Mouse (Mus musculus) hindbrain, embryonic 14.5 days (tissue): ENCODE results near the gene Brat1. TPM values are rescaled to one million over a fixed set of nuclear protein-coding genes. Genes with fewer than 3 reads are reported as not detected.

Experiments used
- ATAC-seq: fragments of 200-750 bp; cut with Nextera tagmentation; 2 replicates; pipeline ENCODE4 v1.8.0; 2017; ENCODE audit warnings: moderate number of reproducible peaks, mild to moderate bottlenecking, moderate TSS enrichment, moderate library complexity; ENCODE audit not compliant: low FRiP score
- DNase-seq: peaks from one replicate; pipeline ENCODE4 v3.0.0-alpha.2; 2015; ENCODE audit warnings: low spot score
- H3K27ac ChIP-seq: fragments of 300-500 bp; sonication (generic); 2 replicates; pipeline ENCODE4 v1.5.1; 2014; ENCODE audit warnings: mild to moderate bottlenecking, moderate library complexity
- H3K27me3 ChIP-seq: fragments of 300-500 bp; sonication (generic); 2 replicates; pipeline ENCODE4 v1.6.1; 2014; ENCODE audit warnings: mild to moderate bottlenecking, low read length, mixed read lengths; ENCODE audit not compliant: control insufficient read depth, insufficient read depth
- H3K36me3 ChIP-seq: fragments of 300-500 bp; sonication (generic); replicated peaks from 2 replicates; pipeline ENCODE4 v1.6.1; 2014; ENCODE audit not compliant: control insufficient read depth, insufficient read depth
- H3K4me1 ChIP-seq: fragments of 300-500 bp; sonication (generic); replicated peaks from 2 replicates; pipeline ENCODE4 v1.6.1; 2014; ENCODE audit warnings: antibody characterized with exemption, low read length, mixed read lengths; ENCODE audit not compliant: control insufficient read depth, insufficient read depth
- H3K4me2 ChIP-seq: fragments of 300-500 bp; sonication (generic); replicated peaks from 2 replicates; pipeline ENCODE4 v1.6.1; 2014; ENCODE audit warnings: mild to moderate bottlenecking, moderate library complexity
- H3K4me3 ChIP-seq: fragments of 300-500 bp; sonication (generic); replicated peaks from 2 replicates; pipeline ENCODE4 v1.5.1; 2014; ENCODE audit warnings: mild to moderate bottlenecking, low read length
- H3K9ac ChIP-seq: fragments of 300-500 bp; sonication (generic); 2 replicates; pipeline ENCODE4 v1.6.1; 2014
- H3K9me3 ChIP-seq: fragments of 300-500 bp; sonication (generic); 2 replicates; pipeline ENCODE4 v1.6.1; 2016; ENCODE audit warnings: low read length; ENCODE audit not compliant: control insufficient read depth
- WGBS: fragments of 180-500 bp; shearing (Covaris S2); extraction: QIAGEN DNeasy Blood & Tissue Kit; methylation state at CpG from one replicate; pipeline ENCODE4 v1.1.7; 2014; 5-methylcytosine and 5-hydroxymethylcytosine counted together
- polyA plus RNA-seq: library from polyadenylated mRNA; unstranded; fragments of >200 nt; fragmentation: Nextera tagmentation; extraction: Ambion mirVana; gene quantifications from 2 replicates; pipeline ENCODE4 v1.2.1, GENCODE M21; 2014

Gene Brat1
- polyA plus RNA-seq, 1 experiment from 2014 or later: 19.1 TPM

- Histone ChIP-seq H3K27me3 (no peaks in the 10 kb centered on the region), H3K4me2 (no peak overlapping the region), H3K4me3 (no peak overlapping the region), H3K9ac (no peak overlapping the region), H3K9me3 (no peaks in the 10 kb centered on the region), H3K27ac (no peak overlapping the region), H3K4me1 (peaks cover 4% of the 10 kb centered on the region), H3K36me3 (peaks cover 64% of the 10 kb centered on the region)
- ATAC-seq: no peak
- DNase-seq: no peak
- 87% methylated on average over 7 of the region's 7 CpGs for WGBS
Measured at GRCm38 (mm10) chr5:140695987-140696386, 8.8 kb upstream of the Brat1 start.

GRCm38 (mm10) chr5:140699776-140700175 lies 5.0 kb upstream of the Brat1 start:
- no peak overlapping the region for H3K4me2 ChIP-seq
- H3K4me3 ChIP-seq: no peak overlapping the region
- peaks cover 19% of the 10 kb centered on the region for H3K4me1 ChIP-seq
- H3K9ac ChIP-seq: no peak overlapping the region
- peaks cover 30% of the 10 kb centered on the region for H3K36me3 ChIP-seq
- WGBS: 82% methylated on average over 9 of the region's 9 CpGs
- DNase-seq: no peak
- H3K9me3 ChIP-seq: no peaks in the 10 kb centered on the region
- H3K27me3 ChIP-seq: no peaks in the 10 kb centered on the region
- no peak for ATAC-seq
- no peak overlapping the region for H3K27ac ChIP-seq

- no peaks in the 10 kb centered on the region for H3K9me3 ChIP-seq
- ATAC-seq: peak; percentile 2
- H3K27ac ChIP-seq: peak overlapping the region; percentile 86
- H3K9ac ChIP-seq: peak overlapping the region; percentile 78
- no peaks in the 10 kb centered on the region for H3K27me3 ChIP-seq
- peaks cover 30% of the 10 kb centered on the region for H3K4me1 ChIP-seq
- H3K36me3 ChIP-seq: peaks cover 17% of the 10 kb centered on the region
- H3K4me2 ChIP-seq: peak overlapping the region; percentile 87
- no peak for DNase-seq
- peak overlapping the region; percentile 64 for H3K4me3 ChIP-seq
- WGBS: under 1% methylated on average over 25 of the region's 25 CpGs
Measured at GRCm38 (mm10) chr5:140701661-140702060, 3.1 kb upstream of the Brat1 start.

DNA sequence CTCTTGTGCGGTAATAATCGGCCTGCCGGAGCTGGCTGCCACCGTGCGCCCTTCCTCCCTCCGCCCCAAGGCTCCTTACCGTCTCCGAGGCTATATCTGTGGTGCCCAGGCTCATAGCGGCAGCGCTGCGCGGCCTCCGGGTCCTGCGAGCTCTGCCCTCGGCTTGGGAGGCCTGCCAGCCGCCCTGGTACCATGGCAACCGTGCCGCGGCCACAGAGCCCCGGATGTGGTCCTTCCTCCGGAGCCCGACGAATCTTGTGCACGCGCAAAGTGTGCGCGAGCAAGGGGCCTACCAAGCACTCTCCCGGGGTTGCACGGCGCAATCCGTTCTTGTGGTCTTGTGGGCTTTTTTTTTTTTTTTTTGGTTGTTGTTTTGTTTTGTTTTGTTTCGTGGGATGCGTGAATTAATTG lies 2.7 kb upstream of the Brat1 start, which contains the start of gene Iqce:
Gene Iqce, minus strand, starts transcription at position 276 of the 411 bp plus-strand sequence.
- H3K4me2 ChIP-seq: peak within 1 kb of the TSS; percentile 87
- H3K4me1 ChIP-seq: peaks cover 33% of the 10 kb centered on the region
- no peaks in the 10 kb centered on the region for H3K27me3 ChIP-seq
- H3K9ac ChIP-seq: peak within 1 kb of the TSS; percentile 78
- DNase-seq (peak; percentile 94), ATAC-seq (peak; percentile 53)
- H3K4me3 ChIP-seq: peak within 1 kb of the TSS; percentile 64
- no peaks in the 10 kb centered on the region for H3K9me3 ChIP-seq
- peaks cover 13% of the 10 kb centered on the region for H3K36me3 ChIP-seq
- under 1% methylated on average over 32 of the region's 33 CpGs for WGBS
- peak within 1 kb of the TSS; percentile 86 for H3K27ac ChIP-seq

DNA sequence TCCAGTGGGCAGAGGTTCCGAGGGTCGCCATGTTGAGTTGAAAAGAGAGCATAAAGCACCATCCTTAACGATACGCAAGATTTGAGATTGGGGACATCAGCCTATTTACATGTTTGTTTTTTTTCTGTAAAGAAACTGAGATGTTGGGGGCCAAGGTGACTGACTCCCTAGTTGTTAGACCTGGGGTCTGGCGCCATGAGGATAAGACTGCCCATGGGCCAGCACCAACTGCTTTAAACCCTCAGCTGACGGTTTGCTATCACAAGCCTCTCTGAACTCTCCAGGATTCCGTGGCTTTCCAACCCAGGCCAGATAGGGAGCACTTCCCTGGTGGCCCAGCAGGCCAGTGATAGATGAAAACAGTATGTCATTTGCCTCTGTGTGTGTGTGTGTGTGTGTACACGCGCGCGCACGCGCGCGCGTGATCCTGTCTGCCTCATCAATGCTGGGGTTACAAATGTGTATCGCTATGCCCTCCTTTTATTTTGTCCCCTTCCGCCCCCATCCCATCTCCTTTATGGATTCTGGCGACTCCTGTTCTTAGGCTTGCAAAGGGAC lies 2.1 kb upstream of the Brat1 start:
- H3K27ac ChIP-seq: peak overlapping the region; percentile 86; the same call in 1 of the 2 replicates
- no peaks in the 10 kb centered on the region for H3K27me3 ChIP-seq
- H3K36me3 ChIP-seq: peaks cover 13% of the 10 kb centered on the region; the same call in 1 of the 2 replicates
- peaks cover 33% of the 10 kb centered on the region for H3K4me1 ChIP-seq
- H3K9ac ChIP-seq: peak overlapping the region; percentile 78
- peak overlapping the region; percentile 64 for H3K4me3 ChIP-seq
- WGBS: 56% methylated on average over 19 of the region's 19 CpGs
- peak overlapping the region; percentile 87 for H3K4me2 ChIP-seq
- DNase-seq: no peak
- no peaks in the 10 kb centered on the region for H3K9me3 ChIP-seq
- ATAC-seq: no peak

GRCm38 (mm10) chr5:140703480-140704377 lies 1.1 kb upstream of the Brat1 start:
- peaks cover 33% of the 10 kb centered on the region for H3K4me1 ChIP-seq
- ATAC-seq (no peak), DNase-seq (no peak)
- WGBS: 41% methylated on average over 17 of the region's 17 CpGs
- no peaks in the 10 kb centered on the region for H3K27me3 ChIP-seq
- peaks cover 13% of the 10 kb centered on the region for H3K36me3 ChIP-seq
- H3K4me2 ChIP-seq: peak overlapping the region; percentile 48
- no peaks in the 10 kb centered on the region for H3K9me3 ChIP-seq
- H3K4me3 ChIP-seq: peak overlapping the region; percentile 76
- H3K9ac ChIP-seq: no peak overlapping the region
- peak overlapping the region; percentile 89 for H3K27ac ChIP-seq

GRCm38 (mm10) chr5:140705501-140706171 lies 825 bp downstream of the Brat1 start:
- Histone ChIP-seq H3K4me3 (peak overlapping the region; percentile 76), H3K36me3 (peaks cover 18% of the 10 kb centered on the region), H3K4me1 (peaks cover 31% of the 10 kb centered on the region), H3K9me3 (no peaks in the 10 kb centered on the region), H3K27ac (peak overlapping the region; percentile 89), H3K27me3 (no peaks in the 10 kb centered on the region), H3K9ac (peak overlapping the region; percentile 89), H3K4me2 (peak overlapping the region; percentile 86)
- DNase-seq (no peak), ATAC-seq (no peak)
- 65% methylated on average over 7 of the region's 7 CpGs for WGBS

- DNase-seq (no peak), ATAC-seq (no peak)
- Histone ChIP-seq H3K27me3 (no peaks in the 10 kb centered on the region), H3K27ac (no peak overlapping the region), H3K9me3 (no peaks in the 10 kb centered on the region), H3K4me2 (no peak overlapping the region), H3K4me3 (no peak overlapping the region), H3K36me3 (peaks cover 64% of the 10 kb centered on the region), H3K9ac (no peak overlapping the region), H3K4me1 (peaks cover 13% of the 10 kb centered on the region)
- WGBS: 90% methylated on average over 6 of the region's 6 CpGs
Measured at GRCm38 (mm10) chr5:140710315-140710714, 5.5 kb downstream of the Brat1 start.

- peaks cover 72% of the 10 kb centered on the region for H3K36me3 ChIP-seq
- no peak overlapping the region for H3K9ac ChIP-seq
- H3K4me3 ChIP-seq: no peak overlapping the region
- H3K4me1 ChIP-seq: peaks cover 6% of the 10 kb centered on the region
- no peak overlapping the region for H3K4me2 ChIP-seq
- WGBS: 85% methylated on average over 5 of the region's 5 CpGs
- no peak for ATAC-seq
- DNase-seq: no peak
- no peak overlapping the region for H3K27ac ChIP-seq
- no peaks in the 10 kb centered on the region for H3K9me3 ChIP-seq
- no peaks in the 10 kb centered on the region for H3K27me3 ChIP-seq
Measured at GRCm38 (mm10) chr5:140711040-140711439, 6.2 kb downstream of the Brat1 start.
